Mouse (Mus musculus) megakaryocyte-erythroid progenitor cell, adult 5 weeks (primary cell): ENCODE data around the gene Htr2b. TPM values are rescaled to one million over a fixed set of nuclear protein-coding genes. Genes with fewer than 3 reads are reported as not detected.

Experiments used
- polyA plus RNA-seq: library from polyadenylated mRNA; stranded (reverse); fragments of >175 nt; gene quantifications from 2 replicates; pipeline ENCODE4 v1.2.3, GENCODE M21; 2012

The Htr2b gene
- not detected in 2 replicates for polyA plus RNA-seq

DNA sequence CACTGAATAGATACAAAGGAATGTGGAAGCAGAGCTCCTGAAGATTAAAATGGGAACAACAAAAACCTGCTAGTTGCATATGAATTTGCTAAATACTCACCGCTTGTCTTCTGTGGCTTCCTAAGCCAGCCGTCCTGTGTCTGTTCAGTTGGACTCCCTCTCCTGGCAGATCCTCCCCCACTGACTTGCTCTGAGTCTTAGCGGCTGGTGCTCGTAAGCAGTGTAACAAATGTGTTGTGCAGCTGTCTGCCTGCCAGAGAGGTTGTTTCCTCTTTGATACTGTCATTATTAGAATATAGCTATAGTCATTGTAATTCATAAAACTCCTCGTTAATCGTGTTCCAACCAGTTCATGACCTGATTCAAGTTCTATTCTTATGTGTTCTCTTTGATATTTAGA lies at the start of gene Htr2b:
Gene Htr2b, minus strand, starts transcription at position 192 of the 400 bp plus-strand sequence.

DNA sequence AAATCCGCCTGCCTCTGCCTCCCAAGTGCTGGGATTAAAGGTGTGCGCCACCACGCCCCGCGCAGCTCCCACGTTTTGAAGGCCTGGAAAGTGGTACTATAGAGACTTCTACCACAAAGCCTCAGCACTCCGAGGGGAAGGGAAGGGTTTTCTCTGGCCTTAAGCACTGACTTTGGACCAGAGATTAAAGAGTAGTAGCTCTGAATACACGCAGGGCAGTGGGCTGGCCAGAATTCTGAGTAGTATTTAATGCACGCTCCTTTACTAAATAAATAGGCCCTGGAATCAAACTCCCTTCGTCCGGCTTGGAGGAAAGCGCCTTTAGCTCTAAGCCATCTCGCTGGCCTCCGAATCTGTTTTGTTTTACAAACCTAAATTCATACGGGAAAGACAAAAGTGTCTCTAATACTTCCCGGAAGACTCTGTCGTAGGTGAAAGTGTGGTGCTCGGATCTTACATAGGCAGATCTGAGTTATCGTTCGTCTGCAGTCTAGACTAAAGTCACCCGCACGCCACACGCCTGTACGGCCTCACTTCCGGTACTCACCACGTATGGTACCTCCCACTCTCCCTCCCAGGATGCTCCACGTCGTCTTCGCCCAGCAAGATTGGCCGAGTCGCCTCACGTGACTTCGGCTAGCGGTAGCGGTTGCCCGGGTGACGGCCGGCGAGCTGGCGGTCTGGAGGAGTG lies 42.5 kb upstream of the Htr2b start, which contains the start of gene Armc9:
Gene Armc9, plus strand, starts transcription at position 648 of the 691 bp plus-strand sequence.

DNA sequence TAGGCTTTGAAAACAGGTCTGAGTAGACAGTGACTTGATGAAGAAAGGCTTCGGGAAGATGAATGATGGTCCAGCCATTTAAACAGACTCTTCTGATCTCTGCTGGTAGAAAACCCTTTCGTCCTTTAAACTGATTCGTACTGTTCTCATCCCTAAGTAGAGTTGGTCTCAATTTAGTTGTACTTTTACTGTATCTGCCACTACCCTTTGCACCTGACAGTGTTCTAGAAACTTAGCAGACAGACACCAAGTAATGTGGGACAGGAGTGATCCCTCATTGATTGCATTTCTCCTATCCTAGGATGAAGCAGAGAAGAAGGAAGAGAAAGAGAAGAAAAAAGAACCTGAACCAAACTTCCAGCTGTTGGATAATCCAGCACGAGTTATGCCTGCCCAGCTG lies 21.6 kb upstream of the Htr2b start, which contains the start of gene Gm21972:
Gene Gm21972, plus strand, starts transcription at position 301 of the 400 bp plus-strand sequence.

DNA sequence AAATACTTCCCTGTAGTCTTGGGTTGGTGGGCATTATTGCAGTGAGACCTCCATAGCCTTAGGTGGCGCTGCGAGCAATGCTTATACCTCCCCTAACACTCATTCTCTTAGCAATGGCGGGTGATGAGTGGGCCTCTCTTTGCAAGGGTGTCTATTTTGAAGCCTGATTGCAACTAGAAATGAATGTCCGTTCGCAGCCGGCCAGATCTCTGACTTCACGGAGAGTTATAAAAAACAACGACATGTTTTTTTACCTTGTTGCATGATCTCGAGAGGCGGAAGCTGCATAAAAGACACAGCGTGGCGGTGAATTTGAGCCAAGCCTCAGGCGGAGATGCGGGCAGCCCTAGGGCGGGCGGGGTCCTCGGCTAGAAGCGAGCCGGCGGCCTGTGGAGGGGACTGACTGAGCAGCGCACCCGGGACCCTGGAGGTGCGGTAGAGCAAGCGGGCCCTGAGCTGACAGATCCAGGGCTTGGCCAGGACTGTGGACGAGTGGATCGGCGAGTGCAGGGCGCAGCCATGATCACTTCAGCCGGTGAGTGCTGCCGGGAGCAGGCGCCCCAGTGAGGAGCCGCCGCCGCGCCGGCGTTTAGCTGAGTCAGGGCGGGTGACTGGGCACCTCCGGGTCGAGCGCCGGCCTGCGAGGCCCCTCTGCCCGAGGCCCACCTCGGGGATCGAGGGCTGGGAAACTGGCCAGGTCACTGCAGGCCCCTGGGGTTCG lies 47.3 kb downstream of the Htr2b start, which contains the start of gene Psmd1:
Gene Psmd1, plus strand, starts transcription at position 117 of the 721 bp plus-strand sequence.

Other genes with a start within 250 kb of the Htr2b start
- 99.1 and 113 TPM in 2 replicates for gene Itm2c, start 217.7 kb downstream of the Htr2b start, polyA plus RNA-seq
- 0.02 TPM in 1 of 2 replicates, not detected in the other for gene 4933407L21Rik, start 183.5 kb downstream of the Htr2b start, polyA plus RNA-seq
- 0.04 TPM in 1 of 2 replicates, not detected in the other for gene Gpr55, start 151.0 kb downstream of the Htr2b start, polyA plus RNA-seq
- not detected in 2 replicates for gene Spata3, start 95.2 kb downstream of the Htr2b start, polyA plus RNA-seq
- 0.08 and 0.16 TPM in 2 replicates for gene 2810459M11Rik, start 66.1 kb downstream of the Htr2b start, polyA plus RNA-seq
- 21.1 and 25.8 TPM in 2 replicates for gene Psmd1, start 47.6 kb downstream of the Htr2b start, polyA plus RNA-seq
- gene Gm21972, start 21.7 kb upstream of the Htr2b start, polyA plus RNA-seq, result 4.1 and 5.6 TPM in 2 replicates
- 2.4 and 3.1 TPM in 2 replicates for gene Armc9, start 42.8 kb upstream of the Htr2b start, polyA plus RNA-seq
- 1.6 and 2.4 TPM in 2 replicates for gene B3gnt7, start 190.9 kb upstream of the Htr2b start, polyA plus RNA-seq
- 965 and 1,628 TPM in 2 replicates for gene Ncl, start 247.4 kb upstream of the Htr2b start, polyA plus RNA-seq